Mouse (Mus musculus): ENCODE results near the gene Prap1.

GRCm38 (mm10) chr7:140092924-140093528 lies at the start of gene Prap1:
- TF ChIP-seq CTCF (IDR thresholded peaks at IDR 0.05; ENCODE audit: insufficient read depth, low read depth, low read length) (no peak), POLR2A (IDR thresholded peaks at IDR 0.05; ENCODE audit: insufficient read depth, low read depth, low read length) (no peak)

Measured in olfactory bulb, adult 2 months (tissue).